Mouse (Mus musculus) heart, postnatal 0 days (tissue): ENCODE measurements around the gene Mthfd2. TPM values are rescaled to one million over a fixed set of nuclear protein-coding genes. Genes with fewer than 3 reads are reported as not detected.

Experiments used
- ATAC-seq: fragments of 200-750 bp; cut with Nextera tagmentation; 2 replicates; pipeline ENCODE4 v1.8.0; 2017; ENCODE audit warnings: low read depth, moderate number of reproducible peaks, moderate library complexity; ENCODE audit not compliant: insufficient read depth
- DNase-seq: peaks from one replicate; pipeline ENCODE4 v3.0.0-alpha.2; 2016; ENCODE audit warnings: low spot score
- H3K27ac ChIP-seq: fragments of 300-500 bp; sonication (generic); 2 replicates; pipeline ENCODE4 v1.5.1; 2014; ENCODE audit warnings: low read depth, mild to moderate bottlenecking
- H3K27me3 ChIP-seq: fragments of 300-500 bp; sonication (generic); 2 replicates; pipeline ENCODE4 v1.6.1; 2014; ENCODE audit warnings: low read length, mixed read lengths; ENCODE audit not compliant: control insufficient read depth, insufficient read depth
- H3K36me3 ChIP-seq: fragments of 300-500 bp; sonication (generic); replicated peaks from 2 replicates; pipeline ENCODE4 v1.6.1; 2014; ENCODE audit warnings: low read length, mixed read lengths; ENCODE audit not compliant: control insufficient read depth, insufficient read depth
- H3K4me1 ChIP-seq: fragments of 300-500 bp; sonication (generic); 2 replicates; pipeline ENCODE4 v1.6.1; 2014; ENCODE audit warnings: antibody characterized with exemption; ENCODE audit not compliant: control insufficient read depth, insufficient read depth
- H3K4me2 ChIP-seq: fragments of 300-500 bp; sonication (generic); 2 replicates; pipeline ENCODE4 v1.6.1; 2014; ENCODE audit warnings: low read depth, mild to moderate bottlenecking, low read length, moderate library complexity
- H3K4me3 ChIP-seq: fragments of 300-500 bp; sonication (generic); 2 replicates; pipeline ENCODE4 v1.5.1; 2014; ENCODE audit warnings: low read depth, low read length
- H3K9ac ChIP-seq: fragments of 300-500 bp; sonication (generic); replicated peaks from 2 replicates; pipeline ENCODE4 v1.6.1; 2014; ENCODE audit warnings: low read depth, low read length, mixed read lengths
- H3K9me3 ChIP-seq: fragments of 300-500 bp; sonication (generic); replicated peaks from 2 replicates; pipeline ENCODE4 v1.6.1; 2016; ENCODE audit warnings: low read length; ENCODE audit not compliant: control insufficient read depth
- CTCF ChIP-seq: IDR thresholded peaks from 2 replicates; pipeline ENCODE4 v1.5.1; 2016; ENCODE audit warnings: antibody characterized with exemption, control low read depth, low read depth
- EP300 ChIP-seq: IDR thresholded peaks from 2 replicates; pipeline ENCODE4 v1.6.1; 2016; ENCODE audit warnings: antibody characterized with exemption, low read depth
- WGBS: fragments of 180-500 bp; shearing (Covaris S2); extraction: QIAGEN DNeasy Blood & Tissue Kit; methylation state at CpG from one replicate; pipeline ENCODE4 v1.1.7; 2014; 5-methylcytosine and 5-hydroxymethylcytosine counted together
- polyA plus RNA-seq: library from polyadenylated mRNA; unstranded; fragments of >200 nt; fragmentation: Nextera tagmentation; extraction: Ambion mirVana; gene quantifications from 2 replicates; pipeline ENCODE4 v1.2.1, GENCODE M21; 2015
- total RNA-seq: library from RNA; depleted of rRNA; stranded (reverse); fragments of >200 nt; gene quantifications from 2 replicates; pipeline ENCODE4 v1.2.3, GENCODE M21; 2014; ENCODE audit warnings: low replicate concordance

Mthfd2 gene
- total and polyA plus RNA-seq, 2 experiments from 2014 or later: 3.6 to 8.9 TPM

DNA sequence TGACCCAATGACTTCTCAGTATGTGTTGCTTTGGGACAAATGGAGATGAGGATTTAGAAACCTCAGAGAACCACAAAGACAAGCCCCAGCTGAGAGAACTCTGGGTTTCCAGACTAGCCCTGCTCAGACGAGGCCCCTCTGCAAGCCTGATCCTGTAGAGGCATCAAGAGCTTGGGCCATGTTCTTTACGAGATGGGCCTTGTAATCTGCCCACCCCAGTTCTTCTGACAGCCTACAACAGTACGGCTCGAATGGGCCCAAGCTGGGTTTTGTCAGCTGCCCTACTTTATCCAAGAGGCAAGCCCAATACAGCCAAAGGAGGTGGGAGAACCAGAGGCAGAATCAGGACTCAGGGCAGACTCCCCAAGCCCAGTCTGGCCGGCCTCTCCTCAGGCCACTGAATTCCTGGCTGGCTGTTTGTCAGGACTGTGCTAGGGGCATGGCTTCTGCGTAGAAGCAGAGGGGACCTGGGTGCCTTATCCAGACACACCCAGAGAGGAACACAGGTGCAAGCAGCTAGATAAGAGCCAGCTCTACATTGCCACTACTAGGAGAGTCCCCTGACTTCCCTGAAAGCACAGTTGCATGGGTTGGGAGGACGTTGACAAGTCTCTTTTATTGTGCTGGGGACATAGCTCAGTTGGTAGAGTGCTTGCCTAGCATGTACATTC lies 25.9 kb upstream of the Mthfd2 start:
- H3K4me1 ChIP-seq: no peaks in the 10 kb centered on the region; the same call in 1 of the 2 replicates
- WGBS: 80% methylated on average over 7 of the region's 7 CpGs
- no peak overlapping the region for H3K4me3 ChIP-seq
- no peaks in the 10 kb centered on the region for H3K9me3 ChIP-seq
- no peak for DNase-seq
- no peak overlapping the region for H3K27ac ChIP-seq
- TF ChIP-seq CTCF (no peak), EP300 (no peak)
- H3K4me2 ChIP-seq: no peak overlapping the region
- no peak for ATAC-seq
- H3K36me3 ChIP-seq: peaks cover 42% of the 10 kb centered on the region
- no peaks in the 10 kb centered on the region for H3K27me3 ChIP-seq
- H3K9ac ChIP-seq: no peak overlapping the region

DNA sequence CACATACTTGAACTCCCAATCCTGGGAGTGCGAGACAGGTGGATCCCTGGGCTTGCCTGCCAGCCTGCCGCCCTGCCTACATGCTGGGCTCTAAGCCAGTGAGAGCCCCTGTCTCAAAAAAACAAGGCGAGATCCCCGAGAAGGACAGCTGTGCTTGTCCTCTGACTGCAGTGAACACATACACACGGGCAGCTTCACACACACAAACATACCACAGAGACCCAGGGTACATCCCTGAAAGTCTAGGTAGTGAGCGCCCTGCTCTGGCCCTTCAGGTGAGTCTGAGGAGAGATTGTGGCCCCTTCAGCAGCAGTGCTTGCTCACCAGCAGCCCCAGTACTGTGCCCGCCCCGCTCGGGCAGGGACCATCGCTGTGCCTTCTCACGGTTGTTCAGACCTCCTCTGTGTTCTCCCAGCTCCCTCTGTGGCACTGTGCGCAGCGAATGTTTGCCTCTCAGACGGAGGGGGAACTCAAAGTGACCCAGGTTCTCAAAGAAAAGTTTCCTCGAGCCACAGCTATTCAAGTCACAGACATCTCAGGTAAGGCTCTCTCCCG lies 25.2 kb upstream of the Mthfd2 start:
- no peaks in the 10 kb centered on the region for H3K9me3 ChIP-seq
- no peak overlapping the region for H3K4me3 ChIP-seq
- 87% methylated on average over 16 of the region's 16 CpGs for WGBS
- H3K4me2 ChIP-seq: no peak overlapping the region
- no peak overlapping the region for H3K9ac ChIP-seq
- no peak overlapping the region for H3K27ac ChIP-seq
- peaks cover 41% of the 10 kb centered on the region for H3K36me3 ChIP-seq
- DNase-seq (no peak), ATAC-seq (no peak)
- H3K27me3 ChIP-seq: no peaks in the 10 kb centered on the region
- no peaks in the 10 kb centered on the region; the same call in 1 of the 2 replicates for H3K4me1 ChIP-seq
- TF ChIP-seq CTCF: no peak
- TF ChIP-seq EP300: no peak

DNA sequence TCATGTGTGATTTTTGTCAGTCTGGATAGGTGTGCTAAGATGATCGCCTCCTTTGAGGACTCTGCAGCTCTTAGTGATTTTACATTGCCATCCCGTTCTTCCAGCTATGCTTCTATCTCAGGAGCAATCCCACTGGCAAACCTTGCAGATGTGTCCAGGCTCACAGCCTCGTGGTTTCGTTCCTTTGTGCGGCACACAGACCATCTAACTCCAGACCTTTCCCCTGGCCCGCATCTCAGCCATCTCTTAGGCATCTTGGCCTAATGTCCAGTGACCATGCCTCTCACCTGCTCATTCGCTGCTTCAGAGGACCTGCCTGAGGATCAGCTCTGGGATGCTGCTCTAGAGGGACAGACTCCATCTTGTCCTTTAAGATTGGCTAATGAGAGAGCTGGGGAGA lies 24.5 kb upstream of the Mthfd2 start:
- WGBS: 71% methylated on average over 7 of the region's 7 CpGs
- no peak for TF ChIP-seq EP300
- TF ChIP-seq CTCF: no peak

DNA sequence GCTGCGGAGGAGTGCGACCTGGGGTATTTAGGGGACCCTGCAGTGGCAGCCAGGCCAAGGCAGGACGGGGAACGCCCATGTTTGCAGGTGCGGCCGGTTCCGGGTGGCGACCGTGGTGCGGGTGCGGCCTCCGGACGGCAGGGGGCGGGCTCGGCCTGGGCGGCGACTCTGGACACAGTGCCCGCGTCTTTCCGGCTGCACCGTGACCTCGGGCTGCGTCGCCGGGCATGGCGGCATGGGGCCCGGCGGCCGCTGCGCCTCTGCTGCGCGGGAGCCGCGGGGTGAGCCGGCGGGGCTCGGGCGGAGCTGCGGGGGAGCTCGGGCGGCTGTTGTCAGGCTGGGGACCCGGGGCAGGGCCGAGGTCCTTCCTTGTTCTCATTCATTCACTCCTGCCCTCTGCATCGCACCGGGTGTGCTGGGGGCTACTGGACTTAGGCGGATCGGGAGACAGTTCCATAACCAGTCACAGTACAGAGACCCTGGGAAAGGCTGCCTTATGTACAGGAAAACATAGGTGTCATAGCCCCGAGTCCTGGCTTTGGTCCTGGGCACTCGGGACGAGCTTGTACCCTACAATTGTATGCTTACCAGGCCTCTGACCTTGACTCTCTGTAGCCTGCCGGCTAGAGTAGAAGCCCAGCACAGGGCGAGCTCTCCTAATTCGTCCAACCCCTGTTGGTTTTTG lies 23.7 kb upstream of the Mthfd2 start:
- H3K27me3 ChIP-seq: no peaks in the 10 kb centered on the region
- peak; percentile 75 for DNase-seq
- WGBS: 0% methylated on average over 45 of the region's 53 CpGs
- no peak for TF ChIP-seq EP300
- peak; percentile 74 for TF ChIP-seq CTCF
- H3K4me1 ChIP-seq: no peaks in the 10 kb centered on the region; the same call in 1 of the 2 replicates
- H3K4me2 ChIP-seq: peak overlapping the region; percentile 77
- peak; percentile 96 for ATAC-seq
- H3K9me3 ChIP-seq: no peaks in the 10 kb centered on the region
- H3K36me3 ChIP-seq: peaks cover 27% of the 10 kb centered on the region
- peak overlapping the region; percentile 52 for H3K27ac ChIP-seq
- H3K9ac ChIP-seq: peak overlapping the region; percentile 71
- H3K4me3 ChIP-seq: peak overlapping the region; percentile 66

More for the DNA sequence above, 24.5 kb upstream of the Mthfd2 start:
- DNase-seq: no peak
- ATAC-seq: no peak
- H3K4me2 ChIP-seq: peak overlapping the region; percentile 77
- H3K27me3 ChIP-seq: no peaks in the 10 kb centered on the region
- no peaks in the 10 kb centered on the region; the same call in 1 of the 2 replicates for H3K4me1 ChIP-seq
- H3K9ac ChIP-seq: peak overlapping the region; percentile 71
- peaks cover 34% of the 10 kb centered on the region for H3K36me3 ChIP-seq
- no peaks in the 10 kb centered on the region for H3K9me3 ChIP-seq
- H3K4me3 ChIP-seq: peak overlapping the region; percentile 66
- H3K27ac ChIP-seq: peak overlapping the region; percentile 52; the same call in 1 of the 2 replicates

DNA sequence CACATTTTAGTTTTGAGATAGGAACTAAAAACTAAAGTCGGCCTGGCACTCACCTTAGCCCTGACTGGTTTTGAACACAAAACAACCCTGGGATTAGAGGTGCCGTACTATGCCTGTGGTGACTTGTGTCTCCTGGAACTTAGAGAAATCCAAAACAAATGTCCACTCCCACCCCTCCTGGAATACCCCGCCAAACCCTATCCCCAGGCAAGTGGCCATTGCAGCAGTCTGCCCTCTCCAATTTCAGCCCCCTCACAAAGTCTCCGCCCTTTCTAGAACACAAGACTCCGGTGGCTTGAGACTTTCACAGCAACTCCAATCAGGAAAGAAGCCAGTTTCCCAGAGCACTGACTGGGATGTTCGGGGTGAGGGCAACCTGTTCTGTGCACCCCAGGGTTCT lies 23.2 kb upstream of the Mthfd2 start, which contains the start of gene Bola3:
TSS of gene Bola3 (plus strand) at position 275 of the 400 bp plus-strand sequence.
- Histone ChIP-seq H3K9me3 (no peaks in the 10 kb centered on the region), H3K4me1 (no peaks in the 10 kb centered on the region; the same call in 1 of the 2 replicates), H3K36me3 (peaks cover 21% of the 10 kb centered on the region), H3K4me2 (peak within 1 kb of the TSS; percentile 77), H3K9ac (peak within 1 kb of the TSS; percentile 71), H3K4me3 (peak within 1 kb of the TSS; percentile 66), H3K27me3 (no peaks in the 10 kb centered on the region), H3K27ac (peak within 1 kb of the TSS; percentile 52)
- WGBS: 32% methylated on average over 6 of the region's 6 CpGs
- no peak for DNase-seq
- ATAC-seq: no peak
- TF ChIP-seq CTCF (no peak), EP300 (no peak)
